Mouse (Mus musculus) kidney, postnatal 14 days (tissue): Measurements from ENCODE around the gene Omd.
"Not testable (repeated sequence)": the region's sequence is repeated elsewhere in the genome, so short reads cannot be mapped to it uniquely, and the experiment has no call there.

Experiments used
- DNase-seq: peaks from one replicate; pipeline ENCODE4 v3.0.0; 2022; ENCODE audit warnings: mixed read lengths

The Omd gene

GRCm38 (mm10) chr13:49581541-49582530, at the start of gene Omd:
TSS of gene Omd (plus strand) at chr13:49582462.
- peak; percentile 56 for DNase-seq

DNA sequence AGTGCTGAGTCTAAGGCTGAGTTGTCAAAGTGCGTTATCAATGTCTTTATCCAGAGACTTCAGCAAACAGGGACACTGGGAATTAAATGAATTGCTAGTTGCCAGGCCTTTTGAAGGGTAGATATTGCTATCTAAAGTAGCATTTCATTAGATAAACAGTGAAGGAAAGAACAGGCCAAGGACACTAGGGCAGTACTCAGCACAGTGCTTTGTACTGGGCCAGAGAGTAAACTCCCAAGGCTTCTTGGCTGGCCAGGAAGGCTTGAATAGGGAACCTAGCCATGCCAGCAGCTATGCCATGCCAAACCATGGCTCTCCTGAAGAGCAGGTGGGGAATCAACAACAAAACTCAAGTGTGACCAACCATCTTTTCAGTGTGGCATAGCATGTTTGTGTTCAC, 45.3 kb upstream of the Omd start:
- DNase-seq: no peak

GRCm38 (mm10) chr13:49538693-49539092, 43.6 kb upstream of the Omd start:
- DNase-seq: no peak

DNA sequence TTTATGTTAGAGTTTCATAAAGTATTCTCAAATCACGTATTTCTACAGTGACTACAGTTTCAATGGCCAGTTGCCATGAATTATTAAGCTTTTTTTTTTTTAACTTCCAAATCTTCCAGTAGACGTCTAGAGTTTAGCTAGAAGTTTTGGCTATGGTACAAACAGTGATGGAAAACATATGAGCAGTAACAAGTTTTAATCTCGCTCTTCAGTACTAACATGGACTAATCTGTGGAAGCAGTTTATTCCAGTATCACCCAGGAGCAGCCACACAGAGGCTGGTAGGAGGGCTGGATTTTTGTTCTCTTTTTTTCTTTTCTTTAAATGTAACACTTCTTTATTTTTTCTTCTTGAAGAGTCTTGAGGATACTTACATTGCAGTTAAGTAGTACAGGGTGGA, 38.0 kb upstream of the Omd start, which contains the start of gene Aspn:
Gene Aspn, plus strand, starts transcription at position 165 of the 400 bp plus-strand sequence.
- no peak for DNase-seq

GRCm38 (mm10) chr13:49545646-49546045, 36.6 kb upstream of the Omd start:
- DNase-seq: peak; percentile 22

DNA sequence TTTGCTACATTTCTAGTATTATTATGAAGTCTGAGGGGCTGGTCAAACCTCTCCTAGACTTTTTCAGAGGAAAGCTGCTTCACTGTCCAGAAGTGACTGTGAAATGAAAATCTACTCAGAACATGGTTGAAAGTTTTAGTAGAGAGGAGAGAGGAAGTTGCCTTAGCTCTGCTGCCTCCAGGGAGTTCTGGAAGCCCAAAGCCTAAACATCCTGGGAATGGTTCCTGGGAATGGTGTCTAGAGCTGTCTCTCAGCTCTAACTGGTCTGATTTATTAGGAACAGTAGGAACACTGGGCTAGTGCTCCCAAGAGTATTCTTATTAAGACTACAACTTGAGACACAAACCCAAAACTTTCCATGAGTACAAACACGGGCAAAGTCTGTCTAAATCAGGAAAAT, 35.7 kb upstream of the Omd start:
- DNase-seq: peak; percentile 41

- no peak for DNase-seq
These were observed 34.6 kb upstream of the Omd start for GRCm38 (mm10) chr13:49547563-49548150.

- no peak for DNase-seq
These were observed 32.6 kb upstream of the Omd start for GRCm38 (mm10) chr13:49549616-49550015.

DNA sequence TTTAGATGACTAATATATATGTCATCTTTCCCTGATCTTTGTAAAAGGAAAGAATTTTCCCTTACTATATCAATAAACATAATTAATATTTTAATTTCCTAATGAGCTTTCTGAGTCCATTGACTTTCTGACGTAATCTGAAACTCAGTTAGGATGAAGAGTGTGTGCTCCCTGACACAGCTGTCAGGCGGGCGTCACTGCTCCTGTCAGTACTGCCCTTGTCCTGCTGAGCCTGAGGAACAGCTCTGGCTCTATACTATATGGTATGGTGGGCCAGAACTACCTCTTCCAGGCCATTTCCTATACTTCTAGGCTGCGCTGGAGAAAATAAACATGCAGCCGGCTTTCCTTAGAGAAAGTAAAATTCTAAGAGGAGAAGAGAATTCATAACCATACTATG, 27.7 kb upstream of the Omd start:
- no peak for DNase-seq

- no peak for DNase-seq
These were observed 26.1 kb upstream of the Omd start for GRCm38 (mm10) chr13:49556203-49556602.

GRCm38 (mm10) chr13:49556924-49557323, 25.3 kb upstream of the Omd start:
- DNase-seq: no peak

DNA sequence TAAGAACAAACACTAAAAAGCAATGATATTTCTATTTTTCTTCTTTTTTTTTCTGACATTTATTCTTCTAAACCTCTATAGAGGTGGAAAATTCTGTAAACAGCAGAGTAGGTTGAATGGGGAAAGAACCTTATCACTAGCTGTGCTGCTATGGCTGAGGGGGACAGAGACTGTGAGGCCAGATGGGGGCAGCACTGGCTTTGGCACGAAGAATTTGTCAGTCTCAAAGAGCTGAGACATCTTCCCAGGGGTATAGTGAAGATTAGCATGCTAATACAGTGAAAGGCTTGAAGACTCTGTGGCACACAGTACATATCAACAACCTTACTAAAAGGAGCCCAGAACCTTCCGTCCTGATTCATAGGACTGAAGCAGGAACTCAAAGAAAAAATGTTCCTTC, 23.1 kb upstream of the Omd start:
- DNase-seq: peak; percentile 65

DNA sequence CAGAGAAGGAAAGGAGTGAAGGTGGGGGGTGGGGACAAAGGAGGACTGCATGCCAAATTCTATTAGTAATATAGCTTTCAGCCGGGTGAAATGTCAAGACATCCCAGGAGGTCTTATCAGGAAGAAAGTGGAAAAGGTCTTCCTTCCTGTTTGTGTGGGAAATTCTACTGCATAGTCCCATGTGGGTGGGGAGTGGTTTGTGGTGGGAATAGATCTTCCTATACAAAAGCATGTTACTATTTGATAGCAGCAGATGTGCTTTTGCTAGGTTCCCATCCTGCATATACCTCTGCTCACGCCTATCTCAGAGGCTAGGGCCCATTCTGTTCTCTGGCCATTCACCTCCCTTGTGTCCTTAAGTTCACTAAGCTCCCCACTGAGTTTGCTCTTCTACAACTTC, 21.4 kb upstream of the Omd start:
- no peak for DNase-seq

GRCm38 (mm10) chr13:49564347-49564746, 17.9 kb upstream of the Omd start:
- DNase-seq: no peak

- DNase-seq: no peak
These were observed 11.9 kb upstream of the Omd start for GRCm38 (mm10) chr13:49570371-49570770.

- DNase-seq: no peak
These were observed 10.8 kb upstream of the Omd start for GRCm38 (mm10) chr13:49571418-49571817.

GRCm38 (mm10) chr13:49583859-49584258, 1.6 kb downstream of the Omd start:
- DNase-seq: no peak

DNA sequence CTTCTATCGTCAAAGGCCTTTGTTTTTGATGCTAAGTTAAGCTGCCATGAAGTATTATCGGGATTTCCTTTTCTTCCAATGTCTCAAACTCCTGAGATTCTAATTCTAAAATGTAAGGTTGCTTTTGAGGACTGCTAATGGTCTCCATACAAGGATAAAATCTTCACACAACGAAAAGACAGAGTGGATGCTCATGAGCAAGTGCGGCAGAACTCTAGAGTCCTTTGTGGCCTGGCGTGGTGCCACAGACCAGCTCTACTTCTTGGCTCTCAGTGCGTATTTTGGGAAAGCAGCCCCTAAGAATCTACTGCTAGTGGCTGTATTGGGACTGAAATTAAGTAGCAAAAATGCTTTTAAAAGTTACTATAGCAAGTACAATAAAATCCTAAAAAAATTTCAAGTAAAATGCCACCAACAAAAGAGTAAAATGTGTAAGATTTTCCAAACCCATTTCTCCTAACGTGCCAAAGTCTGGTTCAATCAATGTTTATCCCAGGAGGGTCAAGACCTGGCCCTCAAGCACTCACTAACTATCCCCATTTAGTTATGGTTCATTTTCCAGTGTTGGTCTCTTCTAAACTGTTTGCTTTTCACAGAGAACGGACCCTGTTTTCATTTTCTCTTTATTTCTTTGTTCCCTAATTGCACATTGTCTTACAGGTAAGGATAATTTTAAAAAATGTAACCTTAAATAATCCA, 2.2 kb downstream of the Omd start:
- DNase-seq: peak; percentile 50

DNA sequence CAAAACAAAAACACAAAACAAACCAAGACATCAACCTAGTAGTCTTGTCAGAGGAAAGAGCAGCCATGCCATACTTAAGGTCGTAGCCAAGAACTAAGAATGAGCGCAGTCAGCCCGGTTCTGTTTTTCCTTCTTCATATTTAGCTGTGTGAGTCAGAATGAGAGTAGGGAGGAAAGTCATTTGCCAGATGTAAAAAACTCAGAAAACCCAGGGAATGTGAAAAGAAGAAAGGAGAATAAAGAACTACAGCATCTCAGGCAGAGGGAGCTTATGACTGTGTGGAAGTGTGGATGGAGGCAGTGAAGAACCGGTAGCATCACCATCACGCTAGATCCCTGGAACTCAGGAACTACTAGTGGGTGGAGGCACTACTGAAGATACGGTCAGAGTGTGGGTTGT, 3.8 kb downstream of the Omd start:
- no peak for DNase-seq

DNA sequence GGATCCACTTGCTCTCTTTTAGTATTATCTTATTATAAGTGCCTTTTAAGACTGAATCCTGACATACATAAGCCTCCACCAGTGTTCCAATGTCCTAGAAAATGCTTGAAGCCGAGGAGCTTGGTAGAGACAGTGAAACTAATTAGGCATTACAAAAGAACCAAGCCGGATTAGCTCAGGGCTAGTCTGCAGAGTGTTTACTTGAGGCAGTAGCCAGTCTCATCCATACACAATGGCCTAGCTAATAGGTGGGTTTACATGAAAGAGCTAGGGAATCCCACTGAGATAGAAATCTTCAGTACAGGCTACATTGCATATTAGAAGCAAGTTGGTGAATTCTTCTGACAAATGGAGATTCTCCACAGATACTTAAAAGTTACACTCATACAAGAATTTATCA, 20.3 kb downstream of the Omd start:
- not testable (repeated sequence) for DNase-seq

DNA sequence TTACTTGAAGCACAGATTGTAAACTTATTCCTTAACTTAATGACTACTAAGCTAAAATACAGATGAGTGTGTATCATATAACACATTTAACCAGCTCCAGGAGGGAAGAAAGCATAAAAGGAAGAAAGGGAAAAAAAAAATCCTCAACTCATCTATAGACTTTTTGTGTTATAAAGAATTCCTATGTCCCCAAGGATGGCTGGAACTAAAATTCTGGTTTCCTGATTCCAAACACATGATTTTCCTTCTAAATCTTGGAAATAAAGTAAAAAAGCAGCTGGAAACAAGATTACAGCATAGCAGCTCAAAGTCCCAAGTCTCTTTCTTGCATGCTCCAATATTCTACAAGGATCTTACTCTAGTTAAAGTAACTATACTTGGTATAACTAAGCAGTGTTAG, 21.3 kb downstream of the Omd start:
- no peak for DNase-seq

GRCm38 (mm10) chr13:49607714-49608113, 25.5 kb downstream of the Omd start, which contains the start of gene Ogn:
TSS of gene Ogn (plus strand) at chr13:49608046.
- peak; percentile 65 for DNase-seq

DNA sequence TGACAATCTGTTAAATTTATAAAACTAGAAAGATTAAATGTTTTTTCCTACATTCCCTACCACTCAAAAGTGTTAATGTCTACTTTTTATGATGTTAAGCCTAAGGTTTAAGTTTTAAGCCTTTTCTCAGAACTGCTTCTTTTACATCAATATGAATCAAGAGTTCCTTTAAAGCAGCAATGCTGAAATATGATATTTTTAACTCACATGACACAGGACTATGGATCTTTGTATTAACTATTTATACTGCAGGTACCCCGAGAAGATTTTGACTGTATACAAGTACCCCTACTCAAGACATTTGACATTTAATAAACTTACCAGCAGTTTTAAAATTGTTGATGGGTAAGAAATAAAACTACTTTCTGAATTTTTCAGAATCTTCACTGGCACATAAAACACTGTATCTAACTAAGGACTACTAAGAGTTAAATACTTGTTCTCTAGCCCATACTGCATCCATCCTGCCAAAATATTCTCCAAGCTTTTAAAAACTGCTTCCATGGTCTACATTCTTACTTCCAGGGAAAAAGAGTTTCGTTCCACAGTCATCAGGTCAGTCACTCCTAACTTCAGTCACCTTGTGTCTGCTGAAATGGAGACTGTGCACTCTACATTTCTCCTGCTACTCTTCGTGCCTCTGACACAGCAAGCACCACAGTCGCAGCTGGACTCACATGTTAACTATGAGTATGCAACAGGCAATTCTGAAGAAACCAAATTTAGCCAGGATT, 26.5 kb downstream of the Omd start:
- DNase-seq: no peak
